Mouse (Mus musculus) Patski (cell line): ENCODE data around the gene Ttc25. TPM values are rescaled to one million over a fixed set of nuclear protein-coding genes. Genes with fewer than 3 reads are reported as not detected.
"Not testable (repeated sequence)": the region's sequence is repeated elsewhere in the genome, so short reads cannot be mapped to it uniquely, and the experiment has no call there.

Experiments used
- ATAC-seq: fragments of 100-300 bp; one replicate; pipeline ENCODE4 v1.8.0; 2021
- CTCF ChIA-PET: fragments of 350-600 bp; sonication (Branson Sonifier 250); formaldehyde crosslinking; loops from one replicate; lab custom pipeline; 2022; ENCODE audit warnings: inconsistent platforms; lab: Charles Lee
- POLR2A ChIA-PET: fragments of 350-600 bp; sonication (Branson Sonifier 250); formaldehyde crosslinking; loops from one replicate; lab custom pipeline; 2022; ENCODE audit warnings: antibody characterized with exemption, inconsistent platforms; lab: Charles Lee
- DNase-seq: peaks from one replicate; pipeline ENCODE4 v3.0.0-alpha.2; 2011; ENCODE audit warnings: low read depth, low spot score
- H3K27me3 ChIP-seq: fragments of 371-371 bp; one replicate; pipeline ENCODE4 v1.5.1; 2021
- CTCF ChIP-seq: fragments of 100-300 bp; IDR thresholded peaks from one replicate; pipeline ENCODE4 v1.5.1; 2021
- in situ Hi-C: fragments of 300-500 bp; cut with MboI; formaldehyde crosslinking; loops from 3 replicates; pipeline ENCODE4 v1.11.1; 2018; ENCODE audit warnings: low pct_unique_long_range_greater_than_20kb, mixed read lengths
- polyA plus RNA-seq: library from polyadenylated mRNA; unstranded; gene quantifications from one replicate; pipeline ENCODE4 v1.2.3, GENCODE M21; 2021

Ttc25 gene
- polyA plus RNA-seq, 1 experiment from 2014 or later, result 2.2 TPM

DNA sequence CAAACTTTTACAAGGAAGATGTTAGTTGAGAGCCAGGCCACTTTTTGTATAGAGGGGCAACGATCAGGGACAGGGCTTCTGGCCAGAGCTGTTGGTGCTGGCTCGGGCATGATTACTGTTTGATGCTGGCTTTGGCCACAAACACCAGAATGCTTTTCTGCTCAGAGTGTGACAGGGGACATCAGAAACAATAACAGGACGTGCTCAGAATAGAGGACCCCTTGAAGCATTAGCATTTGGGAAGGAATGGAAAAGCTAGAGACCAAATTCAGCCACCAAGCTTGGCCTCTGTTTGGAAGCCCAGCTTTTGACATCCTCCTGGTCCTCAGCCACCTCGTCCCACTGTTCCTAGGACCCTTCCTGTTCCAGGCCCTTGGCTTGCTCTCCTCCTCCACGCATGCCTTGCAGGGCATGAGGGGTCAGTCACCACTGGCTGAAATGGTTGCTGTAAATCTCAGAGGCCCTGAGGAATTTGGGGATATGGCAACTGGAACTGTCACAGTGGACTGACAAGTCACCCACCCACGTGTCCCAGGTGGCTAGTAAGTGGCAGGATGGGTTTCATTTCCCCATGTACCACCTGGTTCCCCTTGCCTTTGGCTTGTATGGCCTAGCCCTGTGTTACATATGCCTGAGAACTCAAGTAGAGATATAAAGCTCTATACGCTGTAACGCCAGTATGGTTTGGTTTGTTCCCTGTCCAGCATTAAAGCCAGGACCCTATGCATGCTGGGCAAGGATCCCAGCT, 32.6 kb downstream of the Ttc25 start:
- no peaks in the 10 kb centered on the region for H3K27me3 ChIP-seq
- DNase-seq, result no peak
- TF ChIP-seq CTCF, result no peak
- no peak for ATAC-seq
- in situ Hi-C loops, result no loop called here
- CTCF ChIA-PET, result no interaction called here
- POLR2A ChIA-PET, result interaction anchor here (0.5 kb wide), 1 partner anchor 364 kb away, joined by 3 read pairs; no protein-coding TSS in a partner anchor

DNA sequence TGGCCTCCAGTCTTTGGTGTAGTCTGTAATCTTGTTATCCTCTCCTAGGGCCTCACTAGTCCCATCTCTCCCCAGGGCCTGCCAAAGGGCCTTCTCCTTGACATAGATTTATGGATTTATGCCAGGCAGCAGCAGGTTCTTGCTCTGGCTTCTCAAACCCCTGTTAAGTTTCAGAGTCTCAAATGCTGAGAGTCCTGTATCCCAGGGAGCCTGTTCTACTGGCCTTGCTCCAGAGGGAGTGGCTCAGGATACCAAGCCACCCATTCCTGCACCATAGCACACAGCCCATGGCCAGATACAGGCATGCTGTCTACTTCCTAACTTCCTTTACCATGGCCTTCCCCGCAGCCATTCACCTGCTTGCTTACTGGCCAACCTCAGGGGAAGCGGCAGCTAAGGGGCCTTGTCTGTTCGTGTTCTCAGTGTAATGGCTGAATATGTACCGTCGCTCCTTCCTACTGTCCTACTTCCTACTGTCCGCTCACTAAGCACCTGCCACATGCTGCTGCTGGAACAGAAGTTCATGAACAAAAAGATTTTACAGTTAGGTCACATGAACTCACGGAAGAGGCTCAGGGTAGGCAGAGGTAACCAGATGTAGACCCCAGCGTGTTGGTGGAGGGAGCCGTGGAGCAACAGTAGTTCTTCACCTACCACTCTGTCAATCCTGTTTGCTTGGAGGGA, 33.9 kb downstream of the Ttc25 start:
- H3K27me3 ChIP-seq, result no peaks in the 10 kb centered on the region
- ATAC-seq (no peak), DNase-seq (no peak)
- in situ Hi-C loops, result no loop called here
- CTCF ChIA-PET, result interaction anchor here (1.6 kb wide), 1 partner anchor 12 kb away, joined by 6 read pairs; no protein-coding TSS in a partner anchor
- POLR2A ChIA-PET, result no interaction called here
- no peak for TF ChIP-seq CTCF

DNA sequence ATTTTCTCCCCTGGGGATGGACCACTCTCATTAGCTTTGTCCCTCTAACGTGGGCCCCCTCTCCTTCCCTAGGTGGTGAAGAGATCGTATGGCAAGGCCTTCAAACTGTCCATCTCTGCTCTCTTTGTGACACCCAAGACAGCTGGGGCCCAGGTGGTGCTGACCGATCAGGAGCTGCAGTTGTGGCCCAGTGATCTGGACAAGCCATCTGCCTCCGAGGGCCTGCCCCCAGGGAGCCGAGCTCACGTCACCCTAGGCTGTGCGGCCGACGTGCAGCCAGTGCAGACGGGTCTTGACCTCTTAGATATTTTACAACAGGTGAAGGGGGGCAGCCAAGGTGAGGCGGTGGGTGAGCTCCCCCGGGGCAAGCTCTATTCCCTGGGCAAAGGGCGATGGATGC, 34.9 kb downstream of the Ttc25 start:
- in situ Hi-C loops, result no loop called here
- ChIA-PET CTCF (interaction anchor here (1.6 to 2.6 kb wide), 2 partner anchors 11 to 13 kb away, joined by 6 to 11 read pairs; no protein-coding TSS in a partner anchor), POLR2A (interaction anchor here (0.8 to 1.0 kb wide), 2 partner anchors 24 to 39 kb away, joined by 3 read pairs; partner anchors contain the start of gene Dnajc7)

DNA sequence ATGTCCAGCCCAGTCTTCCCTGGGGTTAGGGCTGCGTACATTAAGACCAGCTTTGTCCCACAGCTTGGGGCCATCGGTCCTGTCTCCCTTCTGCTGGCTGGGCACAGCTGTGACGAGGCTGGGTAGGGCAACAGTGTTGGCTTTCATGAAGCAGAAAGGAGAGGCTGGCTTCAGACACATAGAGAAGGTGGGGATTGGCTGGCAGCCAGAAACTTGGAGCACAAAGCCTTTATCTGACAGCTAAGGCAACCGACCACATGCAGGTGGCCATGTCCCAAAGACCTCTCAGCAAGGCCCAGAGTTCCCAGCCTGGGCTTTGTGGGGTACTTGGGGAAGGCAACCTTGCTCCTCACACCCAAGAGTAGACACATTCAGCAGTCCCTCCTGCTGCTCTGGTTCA, 36.3 kb downstream of the Ttc25 start:
- in situ Hi-C loops, result no loop called here
- ChIA-PET CTCF (interaction anchor here (2.6 kb wide), 1 partner anchor 12 kb away, joined by 11 read pairs; no protein-coding TSS in a partner anchor), POLR2A (no interaction called here)
- DNase-seq, result no peak
- ATAC-seq, result no peak
- no peaks in the 10 kb centered on the region for H3K27me3 ChIP-seq
- no peak for TF ChIP-seq CTCF

More for the DNA sequence above, 34.9 kb downstream of the Ttc25 start:
- no peaks in the 10 kb centered on the region for H3K27me3 ChIP-seq
- no peak for TF ChIP-seq CTCF
- DNase-seq (no peak), ATAC-seq (no peak)

DNA sequence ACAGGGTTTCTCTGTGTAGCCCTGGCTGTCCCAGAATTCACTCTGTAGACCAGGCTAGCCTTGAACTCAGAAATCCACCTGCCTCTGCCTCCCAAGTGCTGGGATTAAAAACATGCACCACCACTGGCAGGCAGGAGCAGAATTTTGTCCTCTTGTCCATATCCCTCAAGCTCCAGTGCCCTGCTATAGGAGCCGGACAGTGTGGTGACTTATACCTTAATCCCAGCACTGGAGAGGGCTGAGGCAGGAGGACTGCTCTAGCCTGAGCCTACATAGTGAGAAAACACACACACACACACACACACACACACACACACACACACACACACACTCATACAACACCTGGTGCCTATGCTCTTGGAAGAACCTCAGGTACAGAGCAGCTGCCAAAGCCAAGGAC, 37.0 kb downstream of the Ttc25 start:
- ATAC-seq, in situ Hi-C loops: not testable (repeated sequence)
- CTCF ChIA-PET, result interaction anchor here (2.6 kb wide), 1 partner anchor 11 kb away, joined by 11 read pairs; no protein-coding TSS in a partner anchor

DNA sequence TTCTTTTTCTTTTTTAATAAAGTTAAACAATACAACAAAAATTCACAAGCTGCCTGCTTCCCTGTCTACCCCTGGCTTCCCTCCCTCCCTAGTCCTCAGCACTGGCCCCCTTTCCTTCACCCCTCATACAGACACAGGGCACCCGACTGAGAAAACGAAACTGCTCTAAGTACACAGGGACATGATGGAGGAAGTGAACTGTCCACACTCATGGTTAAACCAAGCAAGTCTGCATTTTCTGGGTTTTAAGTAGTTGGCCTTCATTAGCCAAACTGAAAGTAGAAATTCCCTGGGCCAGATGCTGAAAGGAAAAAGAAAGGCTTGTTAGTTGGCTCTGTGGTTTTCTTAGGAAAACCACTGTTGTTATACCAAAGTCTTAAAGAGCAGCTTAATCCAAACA, 37.4 kb downstream of the Ttc25 start:
- ChIA-PET POLR2A (interaction anchor here (0.6 kb wide), 1 partner anchor 99 kb away, joined by 3 read pairs; no protein-coding TSS in a partner anchor), CTCF (no interaction called here)
- no peak for DNase-seq
- ATAC-seq, result no peak
- TF ChIP-seq CTCF, result no peak
- in situ Hi-C loops, result no loop called here
- H3K27me3 ChIP-seq, result no peaks in the 10 kb centered on the region

More for the DNA sequence above, 37.0 kb downstream of the Ttc25 start:
- DNase-seq, H3K27me3 ChIP-seq, POLR2A ChIA-PET: not testable (repeated sequence)

DNA sequence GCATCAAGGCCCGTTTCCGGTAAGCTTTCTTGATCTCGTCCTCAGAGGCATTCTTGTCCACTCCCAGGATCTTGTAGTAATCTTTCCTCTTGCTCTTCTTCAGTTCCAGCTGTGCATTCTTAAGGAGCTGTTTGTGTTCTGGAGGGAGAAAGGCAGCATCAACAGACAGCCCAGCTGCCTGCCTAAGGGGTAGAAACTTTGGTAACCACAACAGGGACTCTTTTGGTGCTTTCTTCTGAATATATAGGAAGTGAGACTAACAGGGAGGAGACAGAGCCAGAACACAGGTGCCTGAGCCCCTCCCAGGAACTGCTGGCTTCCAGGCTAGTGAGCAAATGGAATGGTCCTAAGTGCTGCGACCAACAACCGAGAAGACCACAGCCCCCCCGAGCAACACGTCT, 39.2 kb downstream of the Ttc25 start:
- no peaks in the 10 kb centered on the region for H3K27me3 ChIP-seq
- no peak for DNase-seq
- ChIA-PET CTCF (no interaction called here), POLR2A (no interaction called here)
- TF ChIP-seq CTCF, result no peak
- in situ Hi-C loops, result no loop called here
- no peak for ATAC-seq

DNA sequence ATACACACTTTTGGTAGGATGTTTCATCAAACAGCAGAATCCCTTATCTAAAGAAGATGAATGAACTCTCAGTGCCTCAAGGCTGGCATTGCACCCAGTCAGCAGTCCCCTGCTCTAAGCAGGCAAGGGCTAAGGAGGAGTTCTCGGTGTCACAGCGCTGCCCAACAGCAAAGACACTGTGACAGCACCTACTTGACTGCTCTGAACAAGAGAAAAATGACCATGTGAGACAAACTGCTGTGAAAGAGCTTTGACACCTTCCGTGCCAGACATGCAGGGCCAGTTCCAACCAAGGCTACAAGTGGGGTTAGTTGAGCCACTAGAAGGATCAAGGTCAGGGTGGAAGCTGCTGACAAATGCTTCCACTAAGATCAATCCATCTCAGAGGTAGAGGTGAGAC, 39.7 kb downstream of the Ttc25 start:
- no peak for DNase-seq
- POLR2A ChIA-PET, result no interaction called here
- CTCF ChIA-PET, result no interaction called here
- no peaks in the 10 kb centered on the region for H3K27me3 ChIP-seq
- no peak for TF ChIP-seq CTCF
- in situ Hi-C loops, result no loop called here
- no peak for ATAC-seq

DNA sequence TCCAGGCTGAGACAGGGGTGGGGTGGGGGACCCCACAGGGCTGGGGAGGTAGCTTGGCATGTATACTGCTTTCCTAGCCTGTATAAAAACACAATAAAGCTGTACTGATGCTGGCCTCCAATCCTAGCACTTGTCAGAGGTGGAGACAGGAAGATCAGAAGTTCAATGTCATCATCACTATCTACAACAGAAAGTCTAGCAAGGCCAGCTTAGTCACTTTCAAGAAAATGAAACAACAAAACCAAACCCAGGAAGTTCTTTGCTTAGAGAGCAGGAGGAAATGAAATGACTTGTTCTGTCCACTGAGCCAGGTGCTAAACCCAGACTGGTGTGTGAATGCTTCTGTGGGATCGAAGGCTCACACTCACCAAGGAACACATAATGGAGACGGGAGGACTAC, 43.1 kb downstream of the Ttc25 start:
- no peak for TF ChIP-seq CTCF
- in situ Hi-C loops, result no loop called here
- no peaks in the 10 kb centered on the region for H3K27me3 ChIP-seq
- ChIA-PET CTCF (no interaction called here), POLR2A (no interaction called here)
- no peak for DNase-seq
- ATAC-seq, result no peak

DNA sequence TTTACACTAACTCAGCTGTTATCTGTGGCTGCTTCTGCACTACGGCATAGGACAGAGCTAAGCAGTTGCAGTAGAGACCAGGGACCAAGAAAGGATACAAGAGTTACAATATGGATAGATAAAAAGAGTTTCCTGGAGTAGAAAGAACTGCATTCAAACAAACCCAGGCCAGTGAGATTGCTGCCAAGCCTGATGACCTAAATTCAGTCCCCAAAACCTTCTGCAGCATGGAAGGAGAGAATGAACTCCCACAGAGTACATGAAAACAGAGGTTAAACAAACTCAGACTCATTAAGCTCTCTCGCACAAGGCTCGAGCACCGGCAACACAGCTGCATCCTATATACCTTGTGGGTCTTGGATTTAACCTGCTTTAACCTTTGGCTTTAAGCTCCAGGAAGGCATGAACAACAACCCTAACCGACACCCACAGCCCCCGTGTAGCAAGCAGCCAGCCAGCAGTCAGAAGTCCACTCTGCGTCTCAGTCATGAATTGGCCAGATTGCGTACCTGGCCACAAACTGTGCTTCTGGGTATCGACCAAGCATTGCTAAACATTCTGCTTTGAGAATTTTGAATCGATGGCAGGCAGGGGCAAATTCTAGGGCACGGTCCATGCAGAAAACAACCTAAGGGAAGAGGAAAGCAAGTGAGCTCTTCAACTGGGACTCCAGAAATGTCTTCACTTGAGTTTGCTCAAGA, 47.1 kb downstream of the Ttc25 start:
- in situ Hi-C loops, result no loop called here
- DNase-seq, result no peak
- ChIA-PET CTCF (interaction anchor here (1.7 to 3.6 kb wide), 2 partner anchors 11 to 34 kb away, joined by 4 to 11 read pairs; no protein-coding TSS in a partner anchor), POLR2A (interaction anchor here (1.0 to 1.9 kb wide), 2 partner anchors 17 to 26 kb away, joined by 3 to 5 read pairs; partner anchors contain the start of gene Nkiras2)
- no peaks in the 10 kb centered on the region for H3K27me3 ChIP-seq
- no peak for TF ChIP-seq CTCF
- no peak for ATAC-seq
